ENCODE assay signal across 11 mouse cellular contexts in genomic region chr16:58726680-58727476, GRCm38 (mm10). TPM values are rescaled to one million over a fixed set of nuclear protein-coding genes. Genes with fewer than 3 reads are reported as not detected.
DNase-seq lines count a peak whose midpoint lies in the region; ATAC-seq and TF ChIP-seq lines count a peak whose summit lies in the region.
"Had no signal": no experiment of that assay in that cellular context is flagged by ENCODE, and none has a peak within 500 bp of the region (broad histone marks: within the 10 kb centered on the region; RNA-seq: fewer than 3 reads in every experiment).

No protein-coding gene starts in this region.

- peaks cover 18% of the 10 kb centered on the region for H3K36me3 ChIP-seq in hindbrain, postnatal 0 days (ENCODE audit: insufficient read depth, low read length)
- H3K36me3 ChIP-seq in midbrain, embryonic 16.5 days (ENCODE audit: control insufficient read depth, insufficient read depth, low read length): peaks cover 12% of the 10 kb centered on the region

- peak overlapping the region; percentile 65 for H3K4me2 ChIP-seq in hindbrain, postnatal 0 days (ENCODE audit: low read depth, low read length)
- H3K4me2 ChIP-seq in midbrain, embryonic 16.5 days (ENCODE audit: low read length): peak overlapping the region; percentile 69

- ATAC-seq in hindbrain, postnatal 0 days: no peak
- ATAC-seq in midbrain, embryonic 16.5 days: no peak

- no peak for TF ChIP-seq CTCF in layer of hippocampus, adult 2 months (conservative IDR thresholded peaks at IDR 0.05)
- TF ChIP-seq CTCF in hindbrain, postnatal 0 days (IDR thresholded peaks at IDR 0.05; ENCODE audit: low read depth): no peak

- WGBS in hindbrain, postnatal 0 days: 80% methylated on average over 11 of the region's 11 CpGs
- 82% methylated on average over 11 of the region's 11 CpGs for WGBS in midbrain, embryonic 16.5 days

- peak overlapping the region; percentile 82 for H3K4me3 ChIP-seq in layer of hippocampus, adult 2 months
- H3K4me3 ChIP-seq in hindbrain, postnatal 0 days (ENCODE audit: low read length): peak overlapping the region; percentile 92
- peak overlapping the region; percentile 85; the same call in 1 of the 2 replicates for H3K4me3 ChIP-seq in midbrain, embryonic 16.5 days (ENCODE audit: low read depth, low read length)

- peak; percentile 21 for DNase-seq in cerebellum, adult 9-11 months
- DNase-seq in cerebellum, postnatal 14 days: no peak
- DNase-seq in layer of hippocampus, adult 2 months (ENCODE audit: low spot score in 2 of 2): no peak
- no peak for DNase-seq in layer of hippocampus, adult 11-12 months (ENCODE audit: low spot score)
- no peak for DNase-seq in hindbrain, postnatal 0 days (ENCODE audit: low spot score)
- DNase-seq in spleen, postnatal 36 days (ENCODE audit: low spot score in 2 of 2): no peak
- no peak for DNase-seq in spleen, postnatal 14 days (ENCODE audit: low spot score in 2 of 2)

- H3K9me3 ChIP-seq in hindbrain, postnatal 0 days (ENCODE audit: low read length): no peaks in the 10 kb centered on the region
- no peaks in the 10 kb centered on the region for H3K9me3 ChIP-seq in midbrain, embryonic 16.5 days (replicated peaks; ENCODE audit: control insufficient read depth, low read length, poor library complexity, severe bottlenecking)

- H3K9ac ChIP-seq in hindbrain, postnatal 0 days (replicated peaks; ENCODE audit: low read length): peak overlapping the region; percentile 81; the same call in 1 of the 2 replicates
- H3K9ac ChIP-seq in midbrain, embryonic 16.5 days (ENCODE audit: low read depth, low read length): no peak overlapping the region

- H3K4me1 ChIP-seq in hindbrain, postnatal 0 days (ENCODE audit: insufficient read depth, low read length): no peaks in the 10 kb centered on the region
- H3K4me1 ChIP-seq in midbrain, embryonic 16.5 days (ENCODE audit: control insufficient read depth, insufficient read depth, low read length): peaks cover 7% of the 10 kb centered on the region

- no peak overlapping the region for H3K27ac ChIP-seq in layer of hippocampus, adult 2 months
- no peak overlapping the region for H3K27ac ChIP-seq in hindbrain, postnatal 0 days
- H3K27ac ChIP-seq in midbrain, embryonic 16.5 days (ENCODE audit: low read length): no peak overlapping the region

- no peaks in the 10 kb centered on the region for H3K27me3 ChIP-seq in hindbrain, postnatal 0 days (ENCODE audit: insufficient read depth, low read length)
- H3K27me3 ChIP-seq in midbrain, embryonic 16.5 days (ENCODE audit: control insufficient read depth, insufficient read depth, low read depth, low read length): no peaks in the 10 kb centered on the region

RNA-seq across cellular contexts. Expression of gene Cldnd1, which starts 0.8 kb away (rescaled TPM):
- 10 to 100 TPM; 86.0 to 92.5 TPM for total RNA-seq in layer of hippocampus, adult 2 months (2021)
- 62.9 and 64.3 TPM in 2 replicates for total RNA-seq in hindbrain, postnatal 0 days (2014; rRNA removed)
- polyA plus RNA-seq in hindbrain, postnatal 0 days (2015; fragmentation: Nextera tagmentation; extraction: Ambion mirVana): 159 TPM in 2 replicates
- polyA plus RNA-seq in midbrain, embryonic 16.5 days (2015; fragmentation: Nextera tagmentation; extraction: Ambion mirVana): 144 and 152 TPM in 2 replicates

RNA-seq across cellular contexts. Expression of gene Gpr15, which starts 8.0 kb away (rescaled TPM):
- total RNA-seq in layer of hippocampus, adult 2 months (2021): not detected
- 0.05 TPM in 1 of 2 replicates, not detected in the other for total RNA-seq in hindbrain, postnatal 0 days (2014; rRNA removed)
- 0.14 TPM in 1 of 2 replicates, not detected in the other for polyA plus RNA-seq in hindbrain, postnatal 0 days (2015; fragmentation: Nextera tagmentation; extraction: Ambion mirVana)
- 0.18 TPM in 1 of 2 replicates, not detected in the other for polyA plus RNA-seq in midbrain, embryonic 16.5 days (2015; fragmentation: Nextera tagmentation; extraction: Ambion mirVana)
- total RNA-seq: gastrocnemius, postnatal 36 days had no signal
- polyA plus RNA-seq: cerebellum, adult 2 months; limb, embryonic 11.5 days had no signal

RNA-seq across cellular contexts. Expression of gene Olfr172, which starts 36.1 kb away (rescaled TPM):
- total RNA-seq in layer of hippocampus, adult 2 months (2021): not detected
- total RNA-seq in hindbrain, postnatal 0 days (2014; rRNA removed): not detected in 2 replicates
- not detected in 2 replicates for polyA plus RNA-seq in hindbrain, postnatal 0 days (2015; fragmentation: Nextera tagmentation; extraction: Ambion mirVana)
- not detected in 2 replicates for polyA plus RNA-seq in midbrain, embryonic 16.5 days (2015; fragmentation: Nextera tagmentation; extraction: Ambion mirVana)
- total RNA-seq: gastrocnemius, postnatal 36 days had no signal
- polyA plus RNA-seq: cerebellum, adult 2 months; limb, embryonic 11.5 days had no signal

RNA-seq across cellular contexts. Expression of gene Cpox, which starts 56.8 kb away (rescaled TPM):
- total RNA-seq in layer of hippocampus, adult 2 months (2021): 10 to 100 TPM; 48.8 to 58.6 TPM
- 16.6 and 16.8 TPM in 2 replicates for total RNA-seq in hindbrain, postnatal 0 days (2014; rRNA removed)
- polyA plus RNA-seq in hindbrain, postnatal 0 days (2015; fragmentation: Nextera tagmentation; extraction: Ambion mirVana): 12.6 and 13.8 TPM in 2 replicates
- 13.5 and 13.6 TPM in 2 replicates for polyA plus RNA-seq in midbrain, embryonic 16.5 days (2015; fragmentation: Nextera tagmentation; extraction: Ambion mirVana)
